Mouse (Mus musculus) liver, embryonic 14.5 days (tissue): ENCODE data around the gene Adam3. TPM values are rescaled to one million over a fixed set of nuclear protein-coding genes. Genes with fewer than 3 reads are reported as not detected.

Experiments used
- ATAC-seq: fragments of 200-750 bp; cut with Nextera tagmentation; 2 replicates; pipeline ENCODE4 v1.8.0; 2017; ENCODE audit warnings: moderate number of reproducible peaks, mild to moderate bottlenecking, moderate library complexity; ENCODE audit not compliant: insufficient read depth
- DNase-seq, 3 experiments: peaks; one replicate each; pipeline ENCODE4 v3.0.0-alpha.2; 2012 to 2013; ENCODE audit warnings: low read depth in 3 of 3, low spot score in 3 of 3
- H3K27ac ChIP-seq: fragments of 300-500 bp; sonication (generic); 2 replicates; pipeline ENCODE4 v1.5.1; 2014; ENCODE audit warnings: moderate library complexity, mild to moderate bottlenecking, control low read depth, inconsistent platforms
- H3K27me3 ChIP-seq: fragments of 300-500 bp; sonication (generic); 2 replicates; pipeline ENCODE4 v1.6.1; 2014; ENCODE audit warnings: mild to moderate bottlenecking, low read length, moderate library complexity; ENCODE audit not compliant: control insufficient read depth, insufficient read depth
- H3K36me3 ChIP-seq: fragments of 300-500 bp; sonication (generic); replicated peaks from 2 replicates; pipeline ENCODE4 v1.6.1; 2014; ENCODE audit warnings: low read depth; ENCODE audit not compliant: control insufficient read depth, insufficient read depth
- H3K4me1 ChIP-seq, 2 experiments: fragments of 200-500 bp in 1 of 2; fragments of 300-500 bp in 1 of 2; sonication (generic) in 1 of 2; replicated peaks; 2 replicates each; pipeline ENCODE4 v1.6.1; 2012 to 2014; ENCODE audit warnings: antibody characterized with exemption in 1 of 2, inconsistent platforms in 1 of 2, low read length in 1 of 2; ENCODE audit not compliant: control insufficient read depth in 2 of 2, insufficient read depth in 2 of 2
- H3K4me2 ChIP-seq: fragments of 300-500 bp; sonication (generic); 2 replicates; pipeline ENCODE4 v1.6.1; 2014; ENCODE audit warnings: low read depth, mild to moderate bottlenecking, control low read depth, moderate library complexity
- H3K4me3 ChIP-seq, 2 experiments: fragments of 200-500 bp in 1 of 2; fragments of 300-500 bp in 1 of 2; sonication (generic) in 1 of 2; 2 replicates each; pipeline ENCODE4 v1.5.1; 2012 to 2014; ENCODE audit warnings: low read depth in 2 of 2, low read length in 2 of 2, mild to moderate bottlenecking in 2 of 2, control low read depth in 1 of 2, inconsistent platforms in 1 of 2, moderate library complexity in 1 of 2; ENCODE audit not compliant: insufficient read depth in 1 of 2
- H3K9ac ChIP-seq: fragments of 300-500 bp; sonication (generic); replicated peaks from 2 replicates; pipeline ENCODE4 v1.6.1; 2014; ENCODE audit warnings: mild to moderate bottlenecking, control low read depth, moderate library complexity
- H3K9me3 ChIP-seq: fragments of 300-500 bp; sonication (generic); 2 replicates; pipeline ENCODE4 v1.6.1; 2016; ENCODE audit warnings: low read length, mixed read lengths; ENCODE audit not compliant: control insufficient read depth
- CTCF ChIP-seq: IDR thresholded peaks from 2 replicates; pipeline ENCODE4 v1.5.1; 2016; ENCODE audit warnings: antibody characterized with exemption, low read depth, control low read depth
- EP300 ChIP-seq: IDR thresholded peaks from 2 replicates; pipeline ENCODE4 v1.6.1; 2016; ENCODE audit warnings: antibody characterized with exemption, low read depth
- WGBS: fragments of 180-500 bp; shearing (Covaris S2); extraction: QIAGEN DNeasy Blood & Tissue Kit; methylation state at CpG from one replicate; pipeline ENCODE4 v1.1.7; 2014; ENCODE audit not compliant: insufficient replicate concordance; 5-methylcytosine and 5-hydroxymethylcytosine counted together
- polyA plus RNA-seq, 2 experiments: library from polyadenylated mRNA; depleted of rRNA in 1 of 2; stranded (reverse) in 1 of 2; unstranded in 1 of 2; fragments of >200 nt; fragmentation: Nextera tagmentation in 1 of 2; extraction: Ambion mirVana in 1 of 2; gene quantifications; 2 replicates each; pipeline versions ENCODE4 v1.2.1 to v1.2.3; 2012 to 2014

The Adam3 gene
- polyA plus RNA-seq (2012; rRNA removed) (0.06 and 0.10 TPM in 2 replicates), polyA plus RNA-seq (2014; fragmentation: Nextera tagmentation; extraction: Ambion mirVana) (0.18 and 0.32 TPM in 2 replicates)

- Histone ChIP-seq H3K4me3 (no peak within 1 kb of the TSS), H3K4me2 (no peak within 1 kb of the TSS), H3K27me3 (no peaks in the 10 kb centered on the region), H3K27ac (no peak within 1 kb of the TSS), H3K36me3 (no peaks in the 10 kb centered on the region), H3K9me3 (no peaks in the 10 kb centered on the region), H3K9ac (no peak within 1 kb of the TSS), H3K4me1 (no peaks in the 10 kb centered on the region)
- DNase-seq (peak in 1 of 3 experiments; percentile 16), ATAC-seq (no peak)
- TF ChIP-seq EP300 (no peak), CTCF (no peak)
- 15% methylated on average over 11 of the region's 11 CpGs for WGBS
Measured at GRCm38 (mm10) chr8:24725630-24726029, at the start of gene Adam3. Gene Adam3, minus strand, starts transcription at chr8:24725852.

- DNase-seq (no peak), ATAC-seq (no peak)
- no peaks in the 10 kb centered on the region for H3K27me3 ChIP-seq
- H3K27ac ChIP-seq, result no peak overlapping the region
- H3K4me1 ChIP-seq, result no peaks in the 10 kb centered on the region
- no peak overlapping the region for H3K9ac ChIP-seq
- no peak overlapping the region for H3K4me2 ChIP-seq
- H3K9me3 ChIP-seq, result no peaks in the 10 kb centered on the region
- no peaks in the 10 kb centered on the region for H3K36me3 ChIP-seq
- WGBS, result 59% methylated on average over 16 of the region's 16 CpGs
- no peak for TF ChIP-seq CTCF
- no peak for TF ChIP-seq EP300
- H3K4me3 ChIP-seq, result no peak overlapping the region
Measured at GRCm38 (mm10) chr8:24724886-24725626, 596 bp downstream of the Adam3 start.

Other genes starting within 250 kb of the Adam3 start
- gene Adam5, start 98.5 kb upstream of the Adam3 start, polyA plus RNA-seq (2012; rRNA removed), result 0.07 and 0.08 TPM in 2 replicates
- 0.15 and 0.28 TPM in 2 replicates for gene Adam5, start 98.5 kb upstream of the Adam3 start, polyA plus RNA-seq (2014; fragmentation: Nextera tagmentation; extraction: Ambion mirVana)